Mouse (Mus musculus): ENCODE data around the gene Sox18. TPM values are rescaled to one million over a fixed set of nuclear protein-coding genes. Genes with fewer than 3 reads are reported as not detected.
A peak's percentile ranks its signal among the peaks of the same experiment; 100 is the strongest.

Sox18 gene
- polyA plus RNA-seq, 1 experiment from 2014 or later = 46.5 TPM

DNA sequence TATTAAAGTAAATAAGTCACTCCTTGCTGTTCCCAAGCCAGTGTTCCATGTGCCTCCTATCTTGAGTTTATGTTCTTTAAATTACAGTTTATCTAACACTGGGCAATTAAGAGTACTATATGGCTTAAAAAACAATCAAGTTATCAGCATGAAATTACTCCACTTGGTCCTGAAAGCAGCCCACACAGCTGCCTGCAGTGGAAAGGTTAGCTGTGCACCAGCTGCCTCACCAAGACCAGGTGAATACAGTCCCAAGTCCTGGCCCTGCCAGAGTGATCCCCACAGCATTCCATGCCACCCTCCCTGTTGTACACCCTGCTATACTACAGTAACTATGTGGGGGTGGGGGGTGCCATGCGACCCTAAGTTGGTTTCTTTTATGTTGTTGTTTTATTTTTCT lies 17.9 kb downstream of the Sox18 start:
- H3K36me3 ChIP-seq (ENCODE audit: control insufficient read depth, insufficient read depth, low read length) = peaks cover 88% of the 10 kb centered on the region
- no peaks in the 10 kb centered on the region for H3K4me1 ChIP-seq (ENCODE audit: control insufficient read depth, insufficient read depth, low read length)
- 94% methylated on average over 1 of the region's 1 CpGs for WGBS

DNA sequence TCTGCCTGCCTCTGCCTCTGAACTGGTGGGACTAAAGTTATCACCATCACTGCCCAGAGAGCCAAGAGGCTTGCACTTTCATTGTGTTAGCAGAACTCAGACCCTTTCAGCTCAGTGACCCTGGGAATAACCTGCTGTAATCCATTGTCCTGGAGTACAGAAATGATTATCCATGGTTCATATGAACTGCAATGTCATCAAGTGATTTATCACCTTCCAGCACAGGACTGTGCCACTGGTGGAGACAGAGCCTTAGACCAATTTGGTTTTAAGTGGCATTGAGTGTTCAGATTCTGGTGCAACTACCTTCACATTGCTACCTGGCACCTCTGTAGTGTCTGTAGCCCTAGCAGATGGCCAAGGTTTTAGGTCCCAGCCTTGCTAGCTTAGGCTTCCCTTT lies 18.4 kb downstream of the Sox18 start:
- no peaks in the 10 kb centered on the region for H3K9me3 ChIP-seq (ENCODE audit: control insufficient read depth, low read length)
- ATAC-seq (ENCODE audit: low read depth) = no peak
- no peaks in the 10 kb centered on the region for H3K4me1 ChIP-seq (ENCODE audit: control insufficient read depth, insufficient read depth, low read length)
- H3K27ac ChIP-seq (replicated peaks; ENCODE audit: low read depth, low read length) = no peak overlapping the region
- H3K9ac ChIP-seq (ENCODE audit: low read depth, low read length) = no peak overlapping the region
- H3K36me3 ChIP-seq (ENCODE audit: control insufficient read depth, insufficient read depth, low read length) = peaks cover 93% of the 10 kb centered on the region
- no peak overlapping the region for H3K4me3 ChIP-seq (ENCODE audit: low read depth, low read length)
- H3K27me3 ChIP-seq (replicated peaks; ENCODE audit: control insufficient read depth, insufficient read depth, low read length) = no peaks in the 10 kb centered on the region
- no peak overlapping the region for H3K4me2 ChIP-seq (ENCODE audit: low read depth, low read length)
- no peak for DNase-seq (ENCODE audit: low spot score)

More for the DNA sequence above, 17.9 kb downstream of the Sox18 start:
- Histone ChIP-seq H3K4me2 (ENCODE audit: low read depth, low read length) (no peak overlapping the region), H3K27ac (replicated peaks; ENCODE audit: low read depth, low read length) (no peak overlapping the region), H3K9ac (ENCODE audit: low read depth, low read length) (no peak overlapping the region), H3K27me3 (replicated peaks; ENCODE audit: control insufficient read depth, insufficient read depth, low read length) (no peaks in the 10 kb centered on the region), H3K4me3 (ENCODE audit: low read depth, low read length) (no peak overlapping the region), H3K9me3 (ENCODE audit: control insufficient read depth, low read length) (no peaks in the 10 kb centered on the region)
- DNase-seq (ENCODE audit: low spot score) (no peak), ATAC-seq (ENCODE audit: low read depth) (no peak)

DNA sequence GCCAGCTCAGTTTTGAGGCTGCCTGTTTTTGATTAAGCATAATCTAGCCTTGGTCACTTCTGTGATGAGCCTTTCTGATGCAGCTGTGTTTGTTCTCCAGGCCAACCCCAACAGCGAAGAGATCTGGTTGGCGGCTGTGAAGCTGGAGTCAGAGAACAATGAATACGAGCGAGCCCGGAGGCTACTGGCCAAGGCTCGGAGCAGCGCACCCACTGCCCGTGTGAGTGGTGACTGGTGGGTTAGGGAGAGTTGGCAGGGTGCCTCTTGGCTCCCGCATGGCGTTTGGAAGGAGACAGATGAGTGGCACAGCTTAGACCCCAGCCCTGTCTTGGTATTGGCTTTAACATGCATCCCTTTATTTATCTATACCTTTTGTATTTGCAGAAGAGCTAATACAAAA lies 22.5 kb downstream of the Sox18 start:
- no peak overlapping the region for H3K4me3 ChIP-seq (ENCODE audit: low read depth, low read length)
- H3K27ac ChIP-seq (replicated peaks; ENCODE audit: low read depth, low read length) = no peak overlapping the region
- H3K9me3 ChIP-seq (ENCODE audit: control insufficient read depth, low read length) = no peaks in the 10 kb centered on the region
- no peaks in the 10 kb centered on the region for H3K4me1 ChIP-seq (ENCODE audit: control insufficient read depth, insufficient read depth, low read length)
- no peaks in the 10 kb centered on the region for H3K27me3 ChIP-seq (replicated peaks; ENCODE audit: control insufficient read depth, insufficient read depth, low read length)
- ATAC-seq (ENCODE audit: low read depth) = no peak
- H3K36me3 ChIP-seq (ENCODE audit: control insufficient read depth, insufficient read depth, low read length) = peaks cover 99% of the 10 kb centered on the region
- H3K9ac ChIP-seq (ENCODE audit: low read depth, low read length) = no peak overlapping the region
- H3K4me2 ChIP-seq (ENCODE audit: low read depth, low read length) = no peak overlapping the region
- WGBS = 87% methylated on average over 10 of the region's 10 CpGs
- DNase-seq (ENCODE audit: low spot score) = no peak

DNA sequence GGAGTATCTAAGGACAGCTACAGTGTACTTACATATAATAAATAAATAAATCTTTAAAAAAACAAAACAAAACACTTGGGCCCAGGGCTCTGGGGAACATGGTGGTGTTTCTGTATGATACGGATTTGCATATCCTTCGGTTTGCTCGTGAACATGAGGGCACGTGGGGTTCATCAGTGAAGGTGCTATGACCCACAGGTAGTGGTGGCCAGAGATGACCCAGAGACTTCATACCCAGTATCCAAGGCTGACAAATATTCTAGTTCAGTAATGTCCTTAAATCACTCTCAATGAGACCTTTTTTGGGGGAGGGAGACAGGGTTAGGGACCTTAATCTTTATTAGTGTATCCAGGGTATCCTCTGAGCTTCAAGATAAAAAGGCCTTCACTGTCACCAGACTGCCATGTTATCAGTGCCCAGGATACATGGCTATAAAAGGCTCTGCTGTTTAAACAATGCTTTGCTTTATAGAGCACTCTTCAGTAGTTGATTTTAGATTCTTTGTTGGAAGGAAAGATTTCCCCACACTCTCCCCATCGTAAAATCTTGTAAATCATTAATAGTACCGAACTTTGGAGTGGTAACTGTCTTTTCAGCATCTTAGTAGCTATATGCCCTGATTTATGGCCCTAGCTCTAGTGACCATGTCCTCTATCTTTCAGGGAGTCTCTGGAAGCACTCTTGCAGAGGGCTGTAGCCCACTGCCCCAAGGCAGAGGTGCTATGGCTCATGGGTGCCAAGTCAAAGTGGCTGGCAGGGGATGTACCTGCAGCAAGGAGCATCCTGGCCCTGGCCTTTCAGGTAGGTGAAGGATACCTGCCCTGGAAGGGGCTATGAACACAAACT lies 24.6 kb downstream of the Sox18 start:
- Histone ChIP-seq H3K27me3 (replicated peaks; ENCODE audit: control insufficient read depth, insufficient read depth, low read length) (no peaks in the 10 kb centered on the region), H3K36me3 (ENCODE audit: control insufficient read depth, insufficient read depth, low read length) (peaks cover 99% of the 10 kb centered on the region), H3K4me1 (ENCODE audit: control insufficient read depth, insufficient read depth, low read length) (no peaks in the 10 kb centered on the region), H3K4me3 (ENCODE audit: low read depth, low read length) (no peak overlapping the region), H3K27ac (replicated peaks; ENCODE audit: low read depth, low read length) (no peak overlapping the region), H3K9me3 (ENCODE audit: control insufficient read depth, low read length) (no peaks in the 10 kb centered on the region), H3K4me2 (ENCODE audit: low read depth, low read length) (no peak overlapping the region), H3K9ac (ENCODE audit: low read depth, low read length) (no peak overlapping the region)
- 93% methylated on average over 6 of the region's 6 CpGs for WGBS
- ATAC-seq (ENCODE audit: low read depth) (no peak), DNase-seq (ENCODE audit: low spot score) (no peak)

DNA sequence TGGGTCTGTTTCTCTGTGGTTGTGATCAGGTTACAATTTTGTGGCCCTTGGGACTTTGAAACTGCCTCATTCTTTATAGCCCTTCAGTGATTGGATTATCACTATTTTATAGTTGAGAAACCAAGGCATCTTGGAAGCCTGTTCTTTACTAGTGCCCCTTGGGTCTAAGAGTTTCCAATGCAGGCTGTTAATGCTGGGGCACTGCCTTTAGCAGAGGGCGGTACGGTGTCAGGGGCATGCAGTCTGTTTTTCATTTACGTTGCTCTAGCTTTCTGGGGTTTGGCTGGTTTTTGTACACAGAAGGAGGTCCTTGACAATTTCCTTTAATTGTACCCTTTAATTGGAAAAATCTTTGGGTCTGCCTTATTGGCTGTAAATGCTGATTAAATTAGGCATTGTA lies 25.8 kb downstream of the Sox18 start:
- H3K4me1 ChIP-seq (ENCODE audit: control insufficient read depth, insufficient read depth, low read length) = no peaks in the 10 kb centered on the region
- WGBS = 68% methylated on average over 3 of the region's 3 CpGs
- 0 out of 2 replicates have a peak, but pooled peaks have one; percentile 50 for ATAC-seq (ENCODE audit: low read depth)
- H3K27ac ChIP-seq (replicated peaks; ENCODE audit: low read depth, low read length) = no peak overlapping the region
- peak; percentile 35 for DNase-seq (ENCODE audit: low spot score)
- peaks cover 99% of the 10 kb centered on the region for H3K36me3 ChIP-seq (ENCODE audit: control insufficient read depth, insufficient read depth, low read length)
- H3K9me3 ChIP-seq (ENCODE audit: control insufficient read depth, low read length) = no peaks in the 10 kb centered on the region
- no peak overlapping the region for H3K4me3 ChIP-seq (ENCODE audit: low read depth, low read length)
- H3K4me2 ChIP-seq (ENCODE audit: low read depth, low read length) = no peak overlapping the region
- no peaks in the 10 kb centered on the region for H3K27me3 ChIP-seq (replicated peaks; ENCODE audit: control insufficient read depth, insufficient read depth, low read length)
- no peak overlapping the region for H3K9ac ChIP-seq (ENCODE audit: low read depth, low read length)

DNA sequence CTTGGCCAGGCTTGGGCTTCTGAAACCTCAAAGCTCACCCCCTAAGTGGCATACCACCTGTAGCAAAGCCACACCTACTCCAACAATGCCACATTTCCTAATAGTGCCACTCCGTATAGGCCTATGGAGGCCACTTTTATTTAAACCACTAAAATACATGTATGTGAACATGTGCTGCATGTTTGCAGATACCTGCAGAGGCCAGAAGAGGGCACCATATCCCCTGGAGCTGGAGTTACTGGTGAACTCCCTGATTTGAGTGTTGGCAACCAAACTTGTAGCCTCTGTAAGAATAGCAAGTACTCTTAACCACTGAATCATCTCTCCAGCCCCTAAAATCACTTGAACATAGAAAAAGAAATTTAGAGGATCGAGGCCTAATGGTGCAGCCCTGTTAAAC lies 27.1 kb downstream of the Sox18 start:
- DNase-seq (ENCODE audit: low spot score) (peak; percentile 34), ATAC-seq (ENCODE audit: low read depth) (no peak)
- H3K27me3 ChIP-seq (replicated peaks; ENCODE audit: control insufficient read depth, insufficient read depth, low read length) = no peaks in the 10 kb centered on the region
- no peak overlapping the region for H3K4me3 ChIP-seq (ENCODE audit: low read depth, low read length)
- no peak overlapping the region for H3K4me2 ChIP-seq (ENCODE audit: low read depth, low read length)
- 88% methylated on average over 2 of the region's 2 CpGs for WGBS
- H3K9ac ChIP-seq (ENCODE audit: low read depth, low read length) = no peak overlapping the region
- H3K36me3 ChIP-seq (ENCODE audit: control insufficient read depth, insufficient read depth, low read length) = peaks cover 99% of the 10 kb centered on the region
- H3K27ac ChIP-seq (replicated peaks; ENCODE audit: low read depth, low read length) = no peak overlapping the region
- no peaks in the 10 kb centered on the region for H3K9me3 ChIP-seq (ENCODE audit: control insufficient read depth, low read length)
- H3K4me1 ChIP-seq (ENCODE audit: control insufficient read depth, insufficient read depth, low read length) = no peaks in the 10 kb centered on the region

DNA sequence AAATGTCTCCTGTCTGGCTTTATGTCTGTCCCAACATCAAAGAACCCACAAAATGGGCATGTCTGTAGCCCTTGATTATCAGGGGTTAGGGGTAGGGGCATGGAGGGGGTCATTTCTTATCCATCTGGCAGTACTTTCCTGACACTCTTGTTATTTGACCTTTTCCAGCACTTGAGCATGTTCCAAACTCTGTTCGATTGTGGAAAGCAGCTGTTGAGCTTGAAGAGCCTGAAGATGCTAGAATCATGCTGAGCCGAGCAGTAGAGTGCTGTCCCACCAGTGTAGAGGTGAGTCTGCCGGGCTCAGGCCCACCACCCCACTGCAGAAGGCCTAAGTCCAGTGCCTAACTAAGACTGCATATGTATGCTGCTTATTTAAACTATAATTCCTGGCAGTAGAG lies 35.6 kb downstream of the Sox18 start:
- H3K9me3 ChIP-seq (ENCODE audit: control insufficient read depth, low read length) = no peaks in the 10 kb centered on the region
- H3K36me3 ChIP-seq (ENCODE audit: control insufficient read depth, insufficient read depth, low read length) = peaks cover 81% of the 10 kb centered on the region
- DNase-seq (ENCODE audit: low spot score) (no peak), ATAC-seq (ENCODE audit: low read depth) (no peak)
- no peak overlapping the region for H3K4me2 ChIP-seq (ENCODE audit: low read depth, low read length)
- H3K4me1 ChIP-seq (ENCODE audit: control insufficient read depth, insufficient read depth, low read length) = no peaks in the 10 kb centered on the region
- WGBS = 82% methylated on average over 3 of the region's 3 CpGs
- H3K27ac ChIP-seq (replicated peaks; ENCODE audit: low read depth, low read length) = no peak overlapping the region
- H3K9ac ChIP-seq (ENCODE audit: low read depth, low read length) = no peak overlapping the region
- no peak overlapping the region for H3K4me3 ChIP-seq (ENCODE audit: low read depth, low read length)
- H3K27me3 ChIP-seq (replicated peaks; ENCODE audit: control insufficient read depth, insufficient read depth, low read length) = no peaks in the 10 kb centered on the region

DNA sequence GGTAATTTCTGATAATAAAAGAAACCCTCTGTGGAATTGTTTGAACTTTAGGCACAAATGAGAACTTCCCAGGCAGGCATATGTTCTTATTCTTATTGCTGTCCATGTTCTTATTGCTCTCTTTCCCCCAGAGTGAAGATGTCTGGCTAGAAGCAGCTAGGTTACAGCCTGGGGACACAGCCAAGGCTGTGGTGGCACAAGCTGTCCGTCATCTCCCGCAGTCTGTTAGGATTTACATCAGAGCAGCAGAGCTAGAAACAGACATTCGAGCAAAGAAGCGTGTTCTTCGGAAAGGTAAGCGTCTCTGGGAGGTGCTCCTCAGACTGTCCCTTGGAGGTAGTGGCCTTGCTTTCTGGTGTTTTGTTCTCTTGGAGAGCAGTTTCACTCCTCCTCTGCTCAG lies 38.8 kb downstream of the Sox18 start:
- no peak overlapping the region for H3K27ac ChIP-seq (replicated peaks; ENCODE audit: low read depth, low read length)
- ATAC-seq (ENCODE audit: low read depth) (no peak), DNase-seq (ENCODE audit: low spot score) (no peak)
- 95% methylated on average over 6 of the region's 6 CpGs for WGBS
- H3K4me2 ChIP-seq (ENCODE audit: low read depth, low read length) = no peak overlapping the region
- H3K9ac ChIP-seq (ENCODE audit: low read depth, low read length) = no peak overlapping the region
- peaks cover 66% of the 10 kb centered on the region for H3K36me3 ChIP-seq (ENCODE audit: control insufficient read depth, insufficient read depth, low read length)
- no peaks in the 10 kb centered on the region for H3K27me3 ChIP-seq (replicated peaks; ENCODE audit: control insufficient read depth, insufficient read depth, low read length)
- H3K4me1 ChIP-seq (ENCODE audit: control insufficient read depth, insufficient read depth, low read length) = no peaks in the 10 kb centered on the region
- no peaks in the 10 kb centered on the region for H3K9me3 ChIP-seq (ENCODE audit: control insufficient read depth, low read length)
- no peak overlapping the region for H3K4me3 ChIP-seq (ENCODE audit: low read depth, low read length)

DNA sequence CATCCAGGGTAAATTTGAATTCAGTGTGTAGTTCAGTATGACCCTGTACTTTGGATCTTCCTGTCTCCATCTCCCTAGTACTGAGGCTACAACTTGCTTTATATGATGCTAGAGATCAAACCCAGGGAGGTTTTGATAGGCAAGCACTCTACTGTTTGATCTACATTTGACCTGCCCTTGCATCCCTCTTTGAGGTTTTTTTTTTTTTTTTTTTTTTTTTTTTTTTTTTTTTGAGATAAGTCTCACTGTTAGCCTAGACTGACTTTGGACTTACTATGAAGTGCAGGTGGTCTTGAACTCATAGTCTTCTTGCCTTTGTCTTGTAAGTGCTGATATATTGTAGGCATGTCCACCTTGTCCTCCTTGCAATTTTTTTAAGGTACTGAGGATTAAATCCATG lies 43.0 kb downstream of the Sox18 start:
- no peak overlapping the region for H3K4me2 ChIP-seq (ENCODE audit: low read depth, low read length)
- DNase-seq (ENCODE audit: low spot score) = no peak
- H3K4me1 ChIP-seq (ENCODE audit: control insufficient read depth, insufficient read depth, low read length) = no peaks in the 10 kb centered on the region
- H3K36me3 ChIP-seq (ENCODE audit: control insufficient read depth, insufficient read depth, low read length) = peaks cover 59% of the 10 kb centered on the region
- H3K9me3 ChIP-seq (ENCODE audit: control insufficient read depth, low read length) = no peaks in the 10 kb centered on the region
- H3K4me3 ChIP-seq (ENCODE audit: low read depth, low read length) = no peak overlapping the region
- H3K9ac ChIP-seq (ENCODE audit: low read depth, low read length) = no peak overlapping the region
- no peak for ATAC-seq (ENCODE audit: low read depth)
- H3K27ac ChIP-seq (replicated peaks; ENCODE audit: low read depth, low read length) = no peak overlapping the region
- H3K27me3 ChIP-seq (replicated peaks; ENCODE audit: control insufficient read depth, insufficient read depth, low read length) = no peaks in the 10 kb centered on the region

All from embryonic facial prominence, embryonic 14.5 days (tissue).